Mouse (Mus musculus) megakaryocyte, embryonic 14.5 days (primary cell): Measurements from ENCODE around the gene Acot7. TPM values are rescaled to one million over a fixed set of nuclear protein-coding genes. Genes with fewer than 3 reads are reported as not detected.

ENCODE experiments used
- H3K27me3 ChIP-seq: replicated peaks from 2 replicates; pipeline ENCODE3; 2012; ENCODE audit warnings: inconsistent platforms
- H3K36me3 ChIP-seq: replicated peaks from 2 replicates; pipeline ENCODE3; 2012; ENCODE audit warnings: low read length, inconsistent platforms, mixed read lengths
- H3K4me1 ChIP-seq: 2 replicates; pipeline ENCODE4 v1.6.1; 2012; ENCODE audit warnings: inconsistent platforms
- H3K4me3 ChIP-seq: replicated peaks from 2 replicates; pipeline ENCODE3; 2012; ENCODE audit warnings: moderate library complexity, mild to moderate bottlenecking, inconsistent platforms
- H3K9me3 ChIP-seq: 2 replicates; pipeline ENCODE4 v1.6.1; 2012; ENCODE audit warnings: inconsistent platforms
- FLI1 ChIP-seq: IDR thresholded peaks from 2 replicates; pipeline ENCODE4 v1.6.1; 2012; ENCODE audit warnings: low read length, inconsistent platforms, mixed read lengths
- GATA1 ChIP-seq: IDR thresholded peaks from 3 replicates; pipeline ENCODE4 v1.6.1; 2012; ENCODE audit warnings: mixed read lengths, low read length, inconsistent platforms, borderline replicate concordance
- polyA plus RNA-seq: library from polyadenylated mRNA; stranded (reverse); fragments of >175 nt; gene quantifications from 2 replicates; pipeline ENCODE4 v1.2.3, GENCODE M21; 2012; ENCODE audit warnings: low replicate concordance; ENCODE audit not compliant: insufficient read depth

The Acot7 gene
- polyA plus RNA-seq, 1 experiment, result 103 TPM

DNA sequence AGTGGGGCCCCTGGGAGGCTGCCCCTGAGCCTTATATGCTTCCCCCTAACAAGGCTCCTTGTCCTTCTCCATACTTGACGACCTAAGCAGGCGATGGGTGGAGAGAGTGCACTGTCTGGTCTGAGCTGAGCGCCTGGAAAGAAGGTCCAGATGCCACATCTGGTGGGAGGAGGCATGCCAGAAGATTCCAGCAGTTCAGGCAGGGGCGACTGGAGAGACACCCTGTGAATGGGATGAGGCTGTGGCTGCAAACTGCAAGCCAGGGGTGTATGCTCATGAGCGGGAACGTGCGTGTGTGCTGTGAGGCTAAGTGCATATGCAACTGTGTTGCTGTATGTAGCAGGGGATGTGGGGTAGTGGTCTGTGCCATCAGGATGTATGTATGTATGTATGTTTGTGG is 94.1 kb downstream of the Acot7 start:
- Histone ChIP-seq H3K36me3 (peaks cover 63% of the 10 kb centered on the region), H3K4me1 (peaks cover 48% of the 10 kb centered on the region), H3K4me3 (peak overlapping the region; percentile 57), H3K9me3 (no peaks in the 10 kb centered on the region), H3K27me3 (peaks cover 49% of the 10 kb centered on the region)
- TF ChIP-seq FLI1, result no peak
- no peak for TF ChIP-seq GATA1

DNA sequence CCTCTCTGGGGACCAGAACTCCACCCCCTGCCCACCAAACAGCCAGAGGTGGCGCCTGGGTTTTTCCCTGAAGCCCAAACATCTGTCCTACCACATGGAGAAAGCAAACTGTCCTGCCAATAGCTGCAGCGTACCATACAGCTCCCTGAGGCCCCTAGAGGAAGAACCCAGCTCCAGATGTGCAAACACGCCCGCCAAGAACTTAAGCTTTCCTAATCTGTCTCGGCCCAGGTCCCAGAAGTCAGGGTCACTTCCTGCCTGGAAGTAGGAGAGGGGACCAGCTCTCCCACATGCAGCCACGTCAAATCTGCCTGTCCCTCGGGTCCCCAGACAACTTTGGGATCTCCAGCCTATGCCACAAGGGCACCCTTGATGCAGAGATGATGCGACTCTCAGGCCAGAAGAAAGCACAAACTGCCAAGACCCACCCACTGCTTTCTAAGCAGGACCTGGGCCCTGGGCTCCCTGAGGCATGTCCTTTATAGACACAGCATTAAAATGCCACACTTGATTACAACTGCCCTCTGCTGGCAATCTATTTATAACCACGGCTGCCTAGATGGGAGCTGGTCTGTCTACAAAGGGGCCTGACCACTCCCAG is 94.6 kb downstream of the Acot7 start:
- Histone ChIP-seq H3K9me3 (peaks cover 3% of the 10 kb centered on the region; the same call in 1 of the 2 replicates), H3K36me3 (peaks cover 59% of the 10 kb centered on the region), H3K27me3 (peaks cover 54% of the 10 kb centered on the region), H3K4me3 (no peak overlapping the region), H3K4me1 (peaks cover 45% of the 10 kb centered on the region)
- TF ChIP-seq GATA1, result no peak
- no peak for TF ChIP-seq FLI1

DNA sequence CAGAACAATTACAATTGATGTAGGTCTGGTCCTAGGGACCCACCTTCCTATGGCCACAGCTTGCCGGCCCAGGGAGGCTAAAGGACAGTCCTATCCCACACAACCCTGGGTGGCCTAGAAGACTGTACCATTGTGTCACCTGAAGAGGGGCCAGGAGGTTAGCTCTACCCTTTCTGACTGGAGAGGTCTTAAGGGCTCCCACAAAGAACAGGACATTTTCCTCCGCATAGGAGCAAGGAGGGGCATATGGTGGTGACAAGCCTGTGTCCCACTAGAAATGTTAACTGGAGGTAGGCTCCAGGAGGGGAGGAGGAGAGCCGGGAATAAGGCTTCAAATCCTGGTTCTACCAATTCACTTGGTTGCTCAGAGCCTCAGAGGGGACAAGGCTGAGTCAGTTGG is 95.3 kb downstream of the Acot7 start:
- no peak for TF ChIP-seq FLI1
- no peak for TF ChIP-seq GATA1
- Histone ChIP-seq H3K4me3 (no peak overlapping the region), H3K4me1 (peaks cover 41% of the 10 kb centered on the region), H3K9me3 (peaks cover 6% of the 10 kb centered on the region), H3K36me3 (peaks cover 52% of the 10 kb centered on the region), H3K27me3 (peaks cover 57% of the 10 kb centered on the region)

DNA sequence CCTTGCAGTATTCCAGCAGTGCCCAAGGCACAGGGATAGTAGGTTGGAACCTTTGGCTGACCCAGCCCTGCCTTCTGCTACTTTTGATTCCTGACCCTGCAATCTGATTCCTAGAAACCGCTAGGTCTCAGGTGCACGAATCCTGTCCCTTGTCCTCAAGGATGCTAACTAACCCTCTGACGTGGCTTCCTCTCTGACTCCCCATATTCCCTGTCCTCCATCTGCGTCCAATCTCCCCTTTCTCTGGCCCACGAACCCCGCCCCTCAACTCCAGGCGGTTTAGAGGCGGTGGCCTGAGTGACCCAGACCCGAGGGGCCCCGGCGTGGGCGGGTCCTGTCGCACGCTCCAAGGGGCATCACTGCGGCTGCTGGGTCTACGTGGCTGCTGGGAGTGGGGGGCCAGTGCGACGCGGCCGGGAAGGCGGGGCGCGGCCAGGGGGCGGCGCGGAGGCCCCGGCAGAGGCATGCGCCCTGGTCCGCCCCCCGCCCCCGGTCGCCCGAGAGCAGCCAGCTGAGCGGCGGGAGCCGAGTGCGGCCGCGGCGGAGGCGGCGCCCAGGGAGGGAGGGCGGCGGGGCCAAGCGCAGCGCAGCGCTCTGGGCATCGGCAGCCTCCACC is 95.8 kb downstream of the Acot7 start, which contains the start of gene Gpr153:
Gene Gpr153 (plus strand): TSS at position 612 of the 616 bp plus-strand sequence.
- Histone ChIP-seq H3K9me3 (peaks cover 6% of the 10 kb centered on the region), H3K4me3 (peak within 1 kb of the TSS; percentile 72), H3K27me3 (peaks cover 59% of the 10 kb centered on the region), H3K4me1 (peaks cover 38% of the 10 kb centered on the region), H3K36me3 (peaks cover 47% of the 10 kb centered on the region)
- TF ChIP-seq GATA1, result no peak

DNA sequence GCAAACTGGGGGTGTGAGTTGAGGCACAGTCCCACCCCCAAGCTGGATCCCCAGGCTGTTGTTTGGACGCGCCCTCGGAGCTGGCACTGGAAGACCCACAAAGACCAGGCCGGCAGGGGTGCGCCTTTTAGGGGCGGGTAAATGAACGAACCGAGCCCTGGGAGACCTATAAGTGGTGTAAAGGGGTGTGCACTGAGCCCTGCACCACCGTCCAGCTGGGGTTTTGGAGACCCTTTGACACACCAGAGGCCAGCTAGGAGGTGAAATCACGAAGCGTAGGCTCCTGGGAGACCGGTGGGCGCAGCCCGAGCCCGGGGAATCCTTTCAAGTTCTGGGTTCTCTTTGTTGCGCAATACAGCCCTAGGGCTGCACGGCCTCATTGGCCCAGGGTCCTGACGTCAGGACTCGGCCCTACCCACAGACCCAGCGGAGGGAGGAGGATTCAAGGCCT is 96.8 kb downstream of the Acot7 start:
- Histone ChIP-seq H3K9me3 (peaks cover 6% of the 10 kb centered on the region), H3K4me3 (no peak overlapping the region), H3K36me3 (peaks cover 37% of the 10 kb centered on the region), H3K4me1 (peaks cover 39% of the 10 kb centered on the region), H3K27me3 (peaks cover 69% of the 10 kb centered on the region)
- no peak for TF ChIP-seq FLI1
- no peak for TF ChIP-seq GATA1

DNA sequence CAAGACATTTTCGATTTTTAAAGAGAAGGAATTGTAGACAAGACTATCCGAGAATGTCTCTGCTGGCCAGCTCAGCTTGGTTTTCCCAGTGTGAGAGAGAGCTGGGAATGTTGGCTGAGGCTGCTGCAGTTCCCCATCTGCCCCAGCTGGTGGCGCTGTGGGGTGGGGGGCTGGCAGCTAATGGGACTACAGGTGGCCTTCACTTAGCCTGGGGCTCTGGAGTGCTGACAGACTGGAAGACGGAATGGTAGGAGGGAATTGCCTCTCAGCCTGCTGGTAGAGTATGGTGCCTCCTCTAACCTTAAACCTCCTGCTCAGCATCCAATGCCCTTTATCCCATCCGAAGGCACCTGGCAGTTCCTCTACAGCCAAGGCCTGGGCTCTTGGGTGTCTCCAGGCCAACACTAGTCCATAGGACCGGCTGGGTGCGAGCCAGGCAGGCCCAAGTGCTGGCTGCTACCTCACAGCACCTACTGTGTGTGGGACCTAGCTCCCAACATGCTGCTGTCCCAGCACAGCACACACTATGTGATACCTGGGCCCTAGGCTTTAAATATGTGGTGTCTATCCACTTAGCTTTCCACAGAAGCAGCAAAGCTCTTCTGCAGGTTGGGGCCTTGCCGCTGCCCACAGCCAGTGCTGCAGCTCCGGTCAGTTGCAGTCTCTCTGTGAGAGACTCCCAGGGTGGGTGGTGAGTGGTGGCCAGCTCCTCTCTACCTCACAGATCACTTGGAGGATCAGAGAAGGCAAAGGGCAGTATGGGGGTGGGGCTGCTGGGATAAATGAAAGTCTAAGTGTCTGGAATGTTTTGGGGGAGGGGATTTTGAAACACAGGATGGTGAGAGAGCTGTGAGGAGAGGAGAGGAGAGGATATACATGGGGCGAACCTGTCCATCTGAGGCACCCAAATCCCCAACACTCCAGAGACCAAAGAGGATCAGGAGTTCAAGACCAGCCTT is 98.7 kb downstream of the Acot7 start:
- Histone ChIP-seq H3K36me3 (peaks cover 18% of the 10 kb centered on the region), H3K9me3 (peaks cover 6% of the 10 kb centered on the region), H3K27me3 (peaks cover 88% of the 10 kb centered on the region), H3K4me1 (peaks cover 38% of the 10 kb centered on the region), H3K4me3 (no peak overlapping the region)
- TF ChIP-seq FLI1, result no peak

DNA sequence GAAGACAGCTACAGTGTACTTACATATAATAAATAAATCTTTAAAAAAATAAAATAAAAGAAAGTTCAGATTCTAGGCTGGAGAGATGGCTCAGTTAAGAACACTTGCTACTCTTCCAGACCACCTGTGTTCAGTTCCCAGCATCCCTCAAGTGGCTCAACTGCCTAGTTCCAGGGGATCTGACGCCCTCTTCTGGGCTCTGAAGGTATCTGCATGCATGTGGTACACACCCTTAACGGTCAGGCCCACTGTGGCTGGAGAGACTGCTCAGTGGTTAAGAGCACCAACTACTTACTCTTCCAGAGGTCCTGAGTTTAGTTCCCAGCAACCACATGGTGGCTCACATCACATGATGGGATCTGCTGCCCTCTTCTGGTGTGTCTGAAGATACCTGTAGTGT is 100.0 kb downstream of the Acot7 start:
- Histone ChIP-seq H3K4me3 (no peak overlapping the region), H3K9me3 (peaks cover 6% of the 10 kb centered on the region), H3K4me1 (peaks cover 33% of the 10 kb centered on the region), H3K27me3 (peaks cover 93% of the 10 kb centered on the region), H3K36me3 (peaks cover 5% of the 10 kb centered on the region)
- TF ChIP-seq GATA1, result no peak
- no peak for TF ChIP-seq FLI1

DNA sequence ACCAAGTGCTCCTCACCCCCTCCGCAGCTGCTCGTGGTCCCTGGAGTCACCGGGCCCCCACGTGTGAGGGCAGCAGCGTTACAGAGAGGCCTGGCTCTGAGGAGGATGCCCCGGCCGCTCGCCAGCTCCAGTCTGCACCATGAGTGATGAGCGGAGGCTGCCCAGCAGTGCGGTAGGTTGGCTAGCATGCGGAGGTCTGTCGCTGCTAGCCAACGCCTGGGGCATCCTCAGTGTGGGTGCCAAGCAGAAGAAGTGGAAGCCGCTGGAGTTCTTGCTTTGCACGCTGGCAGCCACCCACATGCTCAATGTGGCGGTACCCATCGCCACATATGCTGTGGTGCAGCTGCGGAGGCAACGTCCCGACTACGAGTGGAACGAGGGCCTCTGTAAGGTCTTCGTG is 101.1 kb downstream of the Acot7 start:
- Histone ChIP-seq H3K9me3 (peaks cover 6% of the 10 kb centered on the region), H3K27me3 (peaks cover 93% of the 10 kb centered on the region), H3K4me3 (peak overlapping the region; percentile 64), H3K4me1 (peaks cover 32% of the 10 kb centered on the region), H3K36me3 (no peaks in the 10 kb centered on the region)
- TF ChIP-seq FLI1, result no peak
- TF ChIP-seq GATA1, result no peak

DNA sequence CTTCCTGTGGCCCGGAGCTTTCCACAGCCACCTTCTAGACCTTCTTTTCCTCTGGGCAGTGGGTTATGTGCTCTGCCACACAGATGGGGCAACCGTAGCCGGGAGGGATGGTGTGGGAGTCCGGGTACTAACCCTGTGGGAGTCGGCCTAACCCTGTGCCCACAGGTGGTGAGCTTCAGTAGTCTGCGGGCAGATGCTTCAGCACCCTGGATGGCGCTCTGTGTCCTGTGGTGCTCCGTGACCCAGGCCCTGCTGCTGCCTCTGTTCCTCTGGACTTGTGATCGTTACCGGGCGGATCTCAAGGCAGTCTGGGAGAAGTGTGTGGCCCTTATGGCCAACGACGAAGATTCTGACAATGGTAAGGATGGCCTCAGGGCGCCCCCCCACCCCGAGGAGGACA is 103.7 kb downstream of the Acot7 start:
- TF ChIP-seq FLI1, result no peak
- no peak for TF ChIP-seq GATA1
- peaks cover 6% of the 10 kb centered on the region for H3K9me3 ChIP-seq
- H3K4me3 ChIP-seq, result no peak overlapping the region
- peaks cover 28% of the 10 kb centered on the region for H3K4me1 ChIP-seq
- peaks cover 92% of the 10 kb centered on the region for H3K27me3 ChIP-seq
- no peaks in the 10 kb centered on the region for H3K36me3 ChIP-seq

DNA sequence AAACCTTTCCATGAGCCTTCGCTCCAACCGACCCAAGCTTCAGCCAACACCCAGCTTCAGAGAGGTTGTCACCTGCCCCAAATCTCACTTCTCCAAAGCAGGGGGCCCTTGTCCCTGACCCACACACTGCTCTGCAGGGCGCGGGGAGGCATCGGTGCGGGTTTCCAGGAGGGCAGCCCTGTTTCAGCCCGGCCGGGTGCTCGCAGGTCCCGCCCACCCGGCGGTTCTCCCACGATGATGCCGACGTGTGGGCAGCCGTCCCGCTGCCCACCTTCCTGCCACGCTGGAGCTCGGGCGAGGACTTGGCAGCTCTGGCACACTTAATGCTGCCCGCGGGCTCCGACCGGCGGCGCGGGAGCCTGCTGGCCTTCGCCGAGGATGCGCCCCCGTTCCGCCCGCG is 104.8 kb downstream of the Acot7 start:
- Histone ChIP-seq H3K4me1 (peaks cover 39% of the 10 kb centered on the region), H3K4me3 (peak overlapping the region; percentile 88), H3K27me3 (peaks cover 93% of the 10 kb centered on the region), H3K36me3 (no peaks in the 10 kb centered on the region), H3K9me3 (peaks cover 3% of the 10 kb centered on the region)
- TF ChIP-seq GATA1, result no peak
- no peak for TF ChIP-seq FLI1
